Mouse (Mus musculus): ENCODE data around the gene Kcnip1.

Kcnip1 gene

DNA sequence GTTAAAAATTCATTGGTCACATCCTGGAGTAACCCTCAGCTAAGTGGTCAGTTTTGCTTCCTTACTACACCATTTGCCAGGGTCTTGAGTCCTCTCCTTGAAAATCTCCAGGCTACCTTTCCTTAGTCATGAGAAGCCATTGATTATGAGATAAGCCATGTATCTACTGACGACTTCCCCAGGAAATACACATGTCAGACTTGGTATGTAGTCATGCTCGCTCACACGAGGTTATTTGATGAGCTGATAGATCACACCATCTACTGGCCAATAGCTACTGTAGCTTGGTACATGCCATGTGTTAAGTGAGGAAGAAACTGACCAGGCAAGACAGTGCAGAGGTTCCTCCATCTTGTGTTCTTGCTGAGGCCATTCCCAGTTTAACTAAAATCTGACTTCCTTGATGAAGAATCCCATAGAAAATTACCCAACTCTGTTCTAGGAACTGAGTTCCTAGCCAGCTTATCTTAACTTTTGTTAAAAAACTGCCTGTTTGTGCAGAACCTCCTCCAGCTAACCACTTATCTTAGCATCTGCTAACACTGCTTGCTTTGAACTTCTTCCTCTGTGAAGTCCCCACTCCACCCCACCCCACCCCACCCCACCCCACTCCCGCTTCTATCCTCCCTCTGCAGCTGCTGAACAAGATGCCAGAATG is 53.4 kb downstream of the Kcnip1 start:
- intact Hi-C loops (cut with DNase I): no loop called here

DNA sequence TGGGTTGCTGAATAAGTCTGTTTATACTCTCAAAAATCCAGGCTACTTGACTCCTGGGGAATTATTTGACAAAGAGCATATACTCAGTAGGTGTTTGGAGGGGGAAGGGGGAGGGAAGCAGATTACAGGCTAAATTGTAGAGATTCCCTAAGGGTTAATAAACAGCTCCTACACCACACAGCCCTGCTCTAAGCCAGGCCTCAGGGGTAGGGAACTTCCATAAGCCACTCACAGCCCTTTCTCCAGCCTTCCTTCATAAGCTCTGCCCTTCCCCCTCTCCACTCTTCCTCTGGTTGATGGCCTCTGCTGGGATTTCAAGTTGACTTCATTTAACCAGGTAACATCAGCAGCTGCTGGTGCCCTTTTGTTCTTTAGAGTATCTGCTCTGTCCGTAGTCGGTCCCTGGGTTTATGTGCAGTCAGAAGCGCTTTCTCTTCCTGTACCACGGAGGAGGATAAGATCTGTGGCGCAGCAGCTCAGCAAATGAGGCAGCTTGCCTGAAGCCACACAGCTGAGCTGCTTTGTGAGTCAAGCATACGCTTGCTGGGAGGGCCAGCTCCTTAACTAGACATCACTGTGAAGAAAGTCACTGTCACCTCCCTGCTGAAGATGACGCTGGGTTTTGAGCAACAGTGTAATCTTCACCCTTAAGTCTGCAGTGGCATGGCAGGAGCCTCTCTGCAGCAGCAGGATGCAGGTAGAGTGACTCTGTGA is 54.2 kb downstream of the Kcnip1 start:
- intact Hi-C loops (cut with DNase I): no loop called here

- intact Hi-C loops (cut with DNase I): no loop called here
Observed at GRCm38 (mm10) chr11:33937641-33938040, 55.3 kb downstream of the Kcnip1 start.

DNA sequence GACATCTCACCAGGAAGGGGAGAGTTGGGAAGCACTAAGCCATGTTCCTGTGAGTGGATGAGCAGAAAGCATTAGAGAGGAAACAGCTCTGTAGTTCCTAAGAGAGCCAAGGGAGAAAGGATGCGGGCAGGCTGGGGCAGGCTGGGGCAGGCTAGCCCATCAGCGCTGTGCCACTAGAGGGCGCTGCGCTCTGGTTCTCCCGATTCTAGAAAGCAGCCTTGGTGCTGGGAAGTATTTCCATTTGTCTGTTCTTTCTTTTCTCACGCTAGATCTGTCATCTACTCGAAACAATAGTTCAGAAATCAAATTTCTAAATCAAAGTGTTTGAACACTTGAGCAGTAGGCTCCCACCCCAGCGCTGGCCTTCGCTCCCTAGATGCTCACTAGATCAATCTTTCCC is 58.7 kb downstream of the Kcnip1 start:
- intact Hi-C loops (cut with DNase I): no loop called here

GRCm38 (mm10) chr11:33932386-33933111 is 60.4 kb downstream of the Kcnip1 start:
- intact Hi-C loops (cut with DNase I): no loop called here

GRCm38 (mm10) chr11:33931836-33932385 is 61.0 kb downstream of the Kcnip1 start:
- intact Hi-C loops (cut with DNase I): no loop called here

- intact Hi-C loops (cut with DNase I): no loop called here
Observed at GRCm38 (mm10) chr11:33929412-33929811, 63.5 kb downstream of the Kcnip1 start.

- intact Hi-C loops (cut with DNase I): no loop called here
Observed at GRCm38 (mm10) chr11:33928658-33929057, 64.3 kb downstream of the Kcnip1 start.

DNA sequence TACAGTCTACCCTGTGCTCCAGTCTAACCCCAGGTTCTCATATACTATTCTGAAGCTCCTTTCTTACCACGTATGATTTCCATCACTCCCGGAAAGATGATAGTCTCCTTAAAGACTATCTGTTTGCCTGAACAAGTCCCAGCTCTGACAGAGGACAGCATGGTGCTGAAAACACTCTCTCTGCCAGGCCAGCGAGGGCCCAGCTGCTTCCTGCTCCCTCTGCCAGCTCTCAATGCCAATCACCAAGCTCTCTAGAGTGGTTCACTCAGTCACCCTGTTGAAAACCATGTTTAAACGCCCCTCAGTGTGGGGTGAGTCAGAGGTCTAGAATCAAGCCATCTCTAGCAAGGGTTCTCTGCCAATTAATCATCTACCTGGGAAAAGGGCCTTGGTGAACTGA is 65.1 kb downstream of the Kcnip1 start:
- intact Hi-C loops (cut with DNase I): no loop called here

- intact Hi-C loops (cut with DNase I): no loop called here
Observed at GRCm38 (mm10) chr11:33927321-33927720, 65.6 kb downstream of the Kcnip1 start.

GRCm38 (mm10) chr11:33926551-33926950 is 66.4 kb downstream of the Kcnip1 start:
- intact Hi-C loops (cut with DNase I): no loop called here

DNA sequence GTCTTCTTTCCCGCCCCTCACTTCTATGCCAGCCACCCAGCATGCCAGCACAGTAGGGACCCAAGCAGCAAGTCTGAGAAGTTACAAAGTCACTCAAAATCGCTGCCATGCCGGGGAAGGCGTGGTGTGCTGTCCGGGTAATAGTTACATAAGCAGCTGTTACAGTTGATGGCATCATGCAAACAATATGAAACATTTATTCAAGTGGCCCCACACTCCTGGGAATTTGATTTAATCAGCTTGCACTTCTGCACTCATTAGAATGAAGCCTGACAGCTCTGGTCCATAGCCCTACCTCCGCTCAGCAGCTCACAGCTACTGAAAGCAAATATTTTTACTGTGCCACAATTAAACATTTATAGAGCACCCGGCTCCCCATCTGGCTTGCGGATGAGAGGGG is 67.2 kb downstream of the Kcnip1 start:
- intact Hi-C loops (cut with DNase I): no loop called here

DNA sequence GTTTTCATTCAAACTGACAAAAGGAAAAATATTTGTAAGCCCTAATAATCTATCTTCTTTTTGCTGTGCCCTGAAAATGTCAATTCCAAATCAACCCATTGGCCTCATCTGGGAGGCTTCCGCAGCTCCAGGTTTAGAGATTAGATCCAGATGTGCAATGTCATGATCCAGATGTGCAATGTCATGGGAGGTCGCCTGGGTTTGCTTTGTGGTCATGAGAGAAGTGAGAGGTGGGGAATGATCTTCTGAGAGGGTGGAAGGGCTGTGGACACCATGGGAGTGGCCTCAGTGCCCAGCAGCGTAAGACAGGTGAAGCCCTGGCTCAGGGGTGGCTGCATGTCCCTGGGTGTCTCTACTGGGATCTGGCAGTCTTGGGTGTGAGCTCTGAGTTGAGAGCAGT is 69.9 kb downstream of the Kcnip1 start:
- intact Hi-C loops (cut with DNase I): no loop called here

DNA sequence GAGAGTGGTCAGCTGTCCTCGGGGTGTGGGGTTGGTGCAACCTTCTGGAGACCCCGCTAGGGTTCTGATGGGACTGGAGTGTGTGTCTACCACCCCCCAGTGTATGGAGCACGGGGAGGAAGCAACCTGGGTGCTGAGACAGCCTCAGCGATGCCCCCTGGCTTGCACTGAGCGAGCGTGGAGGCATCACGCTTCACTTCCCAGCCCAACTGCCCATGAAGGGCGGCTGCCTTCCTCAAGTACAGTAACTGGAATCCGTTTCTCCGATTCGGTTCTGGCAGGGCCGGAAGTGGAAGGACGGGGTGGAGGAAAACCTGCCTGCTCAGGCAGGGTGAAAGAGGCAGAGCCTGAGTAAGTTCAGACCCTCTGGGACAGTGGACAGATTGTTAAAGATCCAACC is 71.5 kb downstream of the Kcnip1 start:
- intact Hi-C loops (cut with DNase I): no loop called here

- intact Hi-C loops (cut with DNase I): no loop called here
Observed at GRCm38 (mm10) chr11:33919826-33920225, 73.1 kb downstream of the Kcnip1 start.

DNA sequence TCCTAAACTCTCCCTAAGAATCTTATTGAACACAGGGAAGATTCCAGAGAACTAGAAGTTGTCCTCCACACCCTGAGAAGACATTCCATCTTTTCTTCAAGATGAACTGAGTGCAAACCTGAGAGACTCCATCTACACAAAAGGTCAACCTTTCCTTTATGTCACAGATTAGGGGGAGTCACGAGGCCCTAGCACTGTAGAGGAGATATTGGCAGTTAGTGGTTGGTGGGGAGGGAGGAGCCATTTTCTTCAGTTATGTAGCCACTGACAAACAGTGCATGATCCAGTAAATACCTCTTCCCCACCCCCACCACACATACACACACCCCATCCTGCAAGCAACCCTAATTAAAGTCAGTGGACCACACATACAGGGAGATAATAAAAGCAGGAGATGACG is 74.5 kb downstream of the Kcnip1 start:
- intact Hi-C loops (cut with DNase I): no loop called here

- intact Hi-C loops (cut with DNase I): loop anchor here (2.0 kb wide), 1 partner anchor 185 kb away; no protein-coding TSS in a partner anchor
Observed at GRCm38 (mm10) chr11:33917574-33917973, 75.4 kb downstream of the Kcnip1 start.

- intact Hi-C loops (cut with DNase I): loop anchor here (5.0 kb wide), 1 partner anchor 42 kb away; no protein-coding TSS in a partner anchor
Observed at GRCm38 (mm10) chr11:33914216-33914615, 78.7 kb downstream of the Kcnip1 start.

GRCm38 (mm10) chr11:33913061-33913460 is 79.9 kb downstream of the Kcnip1 start:
- intact Hi-C loops (cut with DNase I): loop anchor here (5.0 kb wide), 1 partner anchor 41 kb away; no protein-coding TSS in a partner anchor

GRCm38 (mm10) chr11:33912151-33912571 is 80.8 kb downstream of the Kcnip1 start:
- intact Hi-C loops (cut with DNase I): loop anchor here (5.0 kb wide), 1 partner anchor 40 kb away; no protein-coding TSS in a partner anchor

GRCm38 (mm10) chr11:33910982-33911381 is 82.0 kb downstream of the Kcnip1 start:
- intact Hi-C loops (cut with DNase I): loop anchor here (5.0 kb wide), 1 partner anchor 39 kb away; no protein-coding TSS in a partner anchor

Measured in adrenal gland (tissue).